Mouse (Mus musculus) hindbrain, embryonic 14.5 days (tissue): ENCODE measurements around the gene Jak2. TPM values are rescaled to one million over a fixed set of nuclear protein-coding genes. Genes with fewer than 3 reads are reported as not detected.

Experiments used
- polyA plus RNA-seq: library from polyadenylated mRNA; unstranded; fragments of >200 nt; fragmentation: Nextera tagmentation; extraction: Ambion mirVana; gene quantifications from 2 replicates; pipeline ENCODE4 v1.2.1, GENCODE M21; 2014

Jak2 gene
- polyA plus RNA-seq, 1 experiment from 2014 or later = 20.3 TPM

Other genes starting within 250 kb of the Jak2 start
- 69.8 and 88.2 TPM in 2 replicates for gene Ak3, start 203.9 kb upstream of the Jak2 start, polyA plus RNA-seq
- 30.8 and 34.8 TPM in 2 replicates for gene Rcl1, start 150.5 kb upstream of the Jak2 start, polyA plus RNA-seq
- gene Insl6, start 73.5 kb downstream of the Jak2 start, polyA plus RNA-seq = 1.7 and 1.8 TPM in 2 replicates
- gene Rln1, start 82.8 kb downstream of the Jak2 start, polyA plus RNA-seq = 3.2 and 4.4 TPM in 2 replicates
- gene Plgrkt, start 115.6 kb downstream of the Jak2 start, polyA plus RNA-seq = 78.1 and 81.6 TPM in 2 replicates
- 0.48 and 0.77 TPM in 2 replicates for gene Cd274, start 115.6 kb downstream of the Jak2 start, polyA plus RNA-seq
- 0.15 TPM in 1 of 2 replicates, not detected in the other for gene Pdcd1lg2, start 159.1 kb downstream of the Jak2 start, polyA plus RNA-seq